Mouse (Mus musculus) forebrain, embryonic 10.5 days (tissue): ENCODE measurements around the gene Ccl27a. TPM values are rescaled to one million over a fixed set of nuclear protein-coding genes. Genes with fewer than 3 reads are reported as not detected.

Experiments used
- DNase-seq: peaks from one replicate; pipeline ENCODE4 v3.0.0-alpha.2; 2017; ENCODE audit warnings: low spot score; ENCODE audit errors: extremely low spot score
- H3K27ac ChIP-seq: fragments of 300-500 bp; sonication (generic); 2 replicates; pipeline ENCODE4 v1.5.1; 2016; ENCODE audit warnings: mild to moderate bottlenecking
- H3K27me3 ChIP-seq: fragments of 300-500 bp; sonication (generic); 2 replicates; pipeline ENCODE4 v1.6.1; 2016; ENCODE audit warnings: mild to moderate bottlenecking; ENCODE audit not compliant: poor library complexity, severe bottlenecking
- H3K36me3 ChIP-seq: fragments of 300-500 bp; sonication (generic); replicated peaks from 2 replicates; pipeline ENCODE4 v1.6.1; 2016; ENCODE audit warnings: mild to moderate bottlenecking, moderate library complexity
- H3K4me1 ChIP-seq: fragments of 300-500 bp; sonication (generic); 2 replicates; pipeline ENCODE4 v1.6.1; 2016
- H3K4me3 ChIP-seq: fragments of 300-500 bp; sonication (generic); 2 replicates; pipeline ENCODE4 v1.5.1; 2016; ENCODE audit warnings: mild to moderate bottlenecking, moderate library complexity
- H3K9me3 ChIP-seq: fragments of 300-500 bp; sonication (generic); 2 replicates; pipeline ENCODE4 v1.6.1; 2016; ENCODE audit warnings: mild to moderate bottlenecking, moderate library complexity
- WGBS: fragments of 180-500 bp; shearing (Covaris S2); methylation state at CpG from one replicate; pipeline ENCODE4 v1.1.7; 2016; 5-methylcytosine and 5-hydroxymethylcytosine counted together
- polyA plus RNA-seq: library from polyadenylated mRNA; unstranded; fragments of >200 nt; fragmentation: Nextera tagmentation; extraction: Ambion mirVana; gene quantifications from 2 replicates; pipeline ENCODE4 v1.2.1, GENCODE M21; 2016

The Ccl27a gene
- polyA plus RNA-seq, 1 experiment from 2014 or later: 50.9 TPM

DNA sequence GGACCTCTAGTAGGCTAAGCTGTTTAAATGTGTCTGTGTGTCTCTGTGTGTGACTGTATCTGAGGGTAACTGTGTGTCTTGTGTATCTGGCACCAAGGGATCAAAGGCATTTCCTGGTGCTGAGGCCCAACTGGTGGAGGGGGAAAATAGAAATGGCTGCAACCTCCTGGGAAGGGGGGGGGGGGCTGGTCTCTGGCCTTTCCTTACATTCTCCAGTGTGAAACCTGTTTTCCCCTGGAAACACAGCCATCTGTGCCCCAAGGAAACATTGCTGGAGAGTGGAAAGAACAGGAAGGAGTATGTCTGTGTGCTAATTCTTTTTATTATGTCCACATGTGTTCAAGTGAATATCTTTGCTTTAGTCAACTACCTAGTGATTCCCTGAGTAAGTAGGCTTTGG, 12.4 kb downstream of the Ccl27a start:
- Histone ChIP-seq H3K4me3 (peak overlapping the region; percentile 53), H3K27ac (peak overlapping the region; percentile 87), H3K9me3 (no peaks in the 10 kb centered on the region), H3K36me3 (peaks cover 13% of the 10 kb centered on the region), H3K4me1 (peaks cover 43% of the 10 kb centered on the region), H3K27me3 (no peaks in the 10 kb centered on the region)
- DNase-seq: no peak

DNA sequence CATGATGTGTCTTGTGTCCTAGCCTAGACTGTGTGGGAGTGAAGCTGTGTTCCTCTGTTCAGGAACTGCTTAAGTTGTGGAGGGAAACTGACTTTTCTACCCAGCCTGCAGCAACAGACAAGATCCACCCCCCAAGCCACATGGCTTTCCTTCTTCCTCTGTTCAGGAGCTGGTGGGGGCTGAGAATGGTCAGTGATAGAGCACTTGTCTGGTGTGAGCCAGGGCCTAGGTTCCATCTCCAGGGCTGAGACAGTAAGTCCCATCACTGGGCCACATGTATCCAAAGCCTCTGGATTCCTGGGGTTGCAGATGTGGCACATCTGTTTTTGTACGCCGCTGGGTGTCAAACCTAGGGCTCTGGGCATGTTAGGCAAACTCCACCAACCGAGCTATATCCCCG, 13.1 kb downstream of the Ccl27a start:
- Histone ChIP-seq H3K9me3 (no peaks in the 10 kb centered on the region), H3K27me3 (no peaks in the 10 kb centered on the region), H3K27ac (peak overlapping the region; percentile 87), H3K4me1 (peaks cover 51% of the 10 kb centered on the region), H3K36me3 (peaks cover 12% of the 10 kb centered on the region), H3K4me3 (peak overlapping the region; percentile 53)
- DNase-seq: no peak
- 90% methylated on average over 4 of the region's 4 CpGs for WGBS

DNA sequence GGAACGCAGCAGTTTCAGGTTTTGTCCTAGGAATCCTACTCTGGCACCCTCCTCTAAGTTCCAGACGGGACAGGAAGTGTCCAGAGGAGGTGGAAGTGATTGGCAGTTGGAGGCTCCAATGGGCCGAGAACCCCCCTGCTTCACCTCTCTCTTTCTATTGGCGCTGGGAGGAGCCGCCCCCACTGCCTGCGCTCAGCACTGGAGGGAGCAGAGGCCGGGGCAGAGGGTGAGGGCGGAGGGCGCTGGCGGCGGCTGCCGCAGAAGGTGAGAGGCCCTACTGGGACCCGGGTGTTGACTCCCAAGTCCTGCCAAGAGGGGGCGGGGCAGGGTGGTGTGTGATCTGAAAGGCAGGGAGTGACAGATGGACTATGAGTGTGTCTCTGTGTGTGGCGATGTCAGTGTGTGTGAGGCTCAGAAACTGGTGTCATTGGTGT, 13.7 kb downstream of the Ccl27a start:
- H3K4me1 ChIP-seq: peaks cover 57% of the 10 kb centered on the region
- H3K27ac ChIP-seq: peak overlapping the region; percentile 87
- no peaks in the 10 kb centered on the region for H3K9me3 ChIP-seq
- H3K36me3 ChIP-seq: peaks cover 12% of the 10 kb centered on the region
- H3K27me3 ChIP-seq: no peaks in the 10 kb centered on the region
- under 1% methylated on average over 15 of the region's 15 CpGs for WGBS
- peak; percentile 85 for DNase-seq
- peak overlapping the region; percentile 53 for H3K4me3 ChIP-seq

DNA sequence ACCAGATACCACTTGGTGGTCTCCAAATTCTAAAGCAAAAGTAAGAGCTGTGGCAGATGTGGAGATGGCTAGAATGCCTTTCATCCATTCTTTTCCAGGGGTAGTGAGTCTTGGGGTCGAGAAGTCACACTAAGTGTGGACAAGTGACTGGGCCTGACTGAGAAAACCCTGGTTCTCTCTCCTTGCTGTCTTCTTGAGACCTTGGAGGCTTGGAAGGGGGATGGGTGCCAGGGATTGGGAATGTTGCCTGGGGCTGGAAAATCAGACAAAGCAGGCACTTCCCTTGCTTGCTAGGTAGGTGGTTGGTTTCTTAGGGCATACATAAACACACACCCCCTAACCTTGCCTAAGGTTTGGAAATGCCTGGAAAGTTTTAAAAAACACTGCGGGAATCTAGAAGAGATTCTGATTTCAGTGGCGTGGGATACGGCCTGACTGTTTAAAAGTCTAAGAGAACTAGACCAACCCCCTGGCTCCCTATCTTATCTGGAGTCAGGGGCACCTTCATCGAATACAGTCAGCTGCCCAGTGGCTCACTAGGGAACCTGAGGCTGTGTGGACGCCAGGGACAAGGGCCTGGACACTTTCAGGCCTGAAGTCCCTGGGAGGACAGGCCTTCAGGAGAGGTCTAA, 14.3 kb downstream of the Ccl27a start:
- 41% methylated on average over 6 of the region's 6 CpGs for WGBS
- Histone ChIP-seq H3K9me3 (no peaks in the 10 kb centered on the region), H3K27ac (peak overlapping the region; percentile 87), H3K4me1 (peaks cover 62% of the 10 kb centered on the region), H3K27me3 (no peaks in the 10 kb centered on the region), H3K4me3 (peak overlapping the region; percentile 53), H3K36me3 (peaks cover 12% of the 10 kb centered on the region)
- DNase-seq: no peak

DNA sequence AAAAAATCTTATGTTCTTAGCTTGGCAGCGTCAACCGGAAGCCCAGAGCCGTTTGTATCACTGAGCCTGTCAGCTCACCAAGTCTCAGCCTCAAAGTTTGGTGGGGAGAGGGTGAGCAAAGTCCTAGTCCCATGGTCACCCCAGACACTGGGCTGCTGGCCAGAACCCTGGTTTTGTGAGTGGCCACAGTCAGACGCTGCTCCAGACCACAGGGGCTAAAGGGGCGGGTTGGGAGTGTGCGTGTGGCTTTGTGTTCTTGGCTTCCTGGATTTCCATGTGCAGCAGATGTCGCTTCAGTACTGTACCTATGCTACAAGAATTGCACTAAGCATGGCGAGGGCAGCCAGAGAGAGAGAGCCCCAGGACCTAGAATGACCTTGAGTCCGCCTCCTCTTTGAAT, 14.8 kb downstream of the Ccl27a start:
- DNase-seq: no peak
- Histone ChIP-seq H3K4me3 (0 out of 2 replicates have a peak overlapping the region, but pooled peaks have one; percentile 53), H3K36me3 (peaks cover 12% of the 10 kb centered on the region), H3K9me3 (no peaks in the 10 kb centered on the region), H3K27ac (peak overlapping the region; percentile 87; the same call in 1 of the 2 replicates), H3K27me3 (no peaks in the 10 kb centered on the region), H3K4me1 (peaks cover 64% of the 10 kb centered on the region)
- WGBS: 90% methylated on average over 9 of the region's 9 CpGs

DNA sequence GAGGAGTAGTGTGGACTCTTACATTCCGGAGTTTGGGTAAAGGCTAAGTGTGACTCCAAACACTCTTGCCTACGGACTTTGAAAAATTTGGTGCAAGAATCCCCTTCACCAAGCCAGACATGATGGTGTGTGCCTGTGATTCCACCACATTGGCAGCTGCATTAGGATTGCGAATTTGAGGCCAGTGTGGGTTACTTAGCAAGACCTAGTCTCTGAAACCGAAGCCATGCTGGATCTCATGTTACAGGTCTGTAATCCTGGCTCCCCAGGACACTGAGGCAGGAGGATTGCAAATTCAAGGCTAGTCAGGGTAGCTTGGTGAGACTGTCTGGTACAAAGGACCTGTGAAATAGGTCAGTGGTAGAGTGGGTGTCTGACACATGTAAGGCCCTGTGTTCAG, 15.3 kb downstream of the Ccl27a start:
- Histone ChIP-seq H3K36me3 (peaks cover 12% of the 10 kb centered on the region), H3K27me3 (no peaks in the 10 kb centered on the region), H3K4me1 (peaks cover 64% of the 10 kb centered on the region), H3K4me3 (no peak overlapping the region), H3K9me3 (no peaks in the 10 kb centered on the region), H3K27ac (no peak overlapping the region)
- WGBS: 87% methylated on average over 4 of the region's 4 CpGs
- no peak for DNase-seq

DNA sequence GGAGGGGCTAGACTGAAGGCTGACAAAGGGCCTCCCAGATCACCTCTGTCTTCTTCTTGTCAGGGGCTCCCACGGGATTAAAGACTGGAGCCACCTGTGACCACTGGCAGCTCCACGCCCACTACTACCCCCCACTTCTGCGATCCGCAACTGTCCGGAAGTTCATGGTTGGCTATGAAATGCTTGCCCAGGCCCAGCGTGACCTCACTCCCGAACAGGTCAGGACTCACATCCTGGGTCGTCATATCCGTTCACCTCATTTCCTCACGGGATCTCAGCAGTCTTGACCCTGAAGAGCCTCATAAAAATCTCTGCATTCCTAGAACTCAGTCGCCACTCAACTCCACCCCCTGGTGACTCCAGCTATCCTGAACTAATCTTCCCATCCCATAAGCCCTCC, 16.0 kb downstream of the Ccl27a start:
- DNase-seq: no peak
- Histone ChIP-seq H3K4me3 (no peak overlapping the region), H3K27ac (no peak overlapping the region), H3K36me3 (peaks cover 12% of the 10 kb centered on the region), H3K4me1 (peaks cover 60% of the 10 kb centered on the region), H3K9me3 (no peaks in the 10 kb centered on the region), H3K27me3 (no peaks in the 10 kb centered on the region)
- 86% methylated on average over 11 of the region's 11 CpGs for WGBS

DNA sequence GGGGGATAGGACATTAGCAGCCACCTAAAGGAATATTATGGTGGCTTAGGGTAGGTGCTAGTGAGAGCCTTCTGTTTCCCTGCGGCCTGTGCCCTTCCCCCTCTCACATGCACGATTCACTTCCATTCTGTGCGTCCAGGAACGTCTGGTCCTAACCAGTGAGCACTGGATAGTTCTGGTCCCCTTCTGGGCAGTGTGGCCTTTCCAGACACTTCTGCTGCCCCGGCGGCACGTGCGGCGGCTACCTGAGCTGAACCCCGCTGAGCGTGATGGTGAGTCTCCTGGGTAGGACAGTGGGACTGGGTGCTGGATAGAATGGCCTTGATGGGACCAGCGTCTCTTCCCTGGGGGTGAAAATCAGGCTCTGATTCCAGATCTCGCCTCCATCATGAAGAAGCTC, 16.7 kb downstream of the Ccl27a start:
- Histone ChIP-seq H3K27ac (no peak overlapping the region), H3K4me1 (peaks cover 53% of the 10 kb centered on the region), H3K9me3 (no peaks in the 10 kb centered on the region), H3K36me3 (peaks cover 12% of the 10 kb centered on the region), H3K27me3 (no peaks in the 10 kb centered on the region; the same call in 1 of the 2 replicates), H3K4me3 (no peak overlapping the region)
- WGBS: 94% methylated on average over 13 of the region's 13 CpGs
- DNase-seq: no peak

DNA sequence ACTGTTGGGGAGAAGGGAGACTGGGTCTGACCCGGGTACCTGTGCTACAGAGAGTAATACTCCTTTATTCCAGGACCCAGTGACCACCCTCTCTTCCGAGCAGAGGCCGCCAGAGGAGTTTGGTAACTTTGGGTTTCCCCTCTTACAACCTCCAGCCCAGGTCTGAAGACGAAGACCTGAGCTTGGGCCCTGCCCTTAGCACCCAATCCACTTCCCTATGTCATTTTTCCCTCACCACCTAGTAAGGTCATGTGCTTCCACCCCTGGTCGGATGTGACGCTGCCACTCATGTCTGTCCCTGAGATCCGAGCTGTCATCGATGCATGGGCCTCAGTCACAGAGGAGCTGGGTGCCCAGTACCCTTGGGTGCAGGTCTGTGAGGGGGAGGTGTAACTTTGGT, 17.6 kb downstream of the Ccl27a start:
- 83% methylated on average over 8 of the region's 8 CpGs for WGBS
- Histone ChIP-seq H3K36me3 (peaks cover 12% of the 10 kb centered on the region), H3K9me3 (no peaks in the 10 kb centered on the region), H3K27me3 (no peaks in the 10 kb centered on the region; the same call in 1 of the 2 replicates), H3K27ac (peak overlapping the region; percentile 85), H3K4me3 (peak overlapping the region; percentile 82), H3K4me1 (peaks cover 44% of the 10 kb centered on the region)
- no peak for DNase-seq

DNA sequence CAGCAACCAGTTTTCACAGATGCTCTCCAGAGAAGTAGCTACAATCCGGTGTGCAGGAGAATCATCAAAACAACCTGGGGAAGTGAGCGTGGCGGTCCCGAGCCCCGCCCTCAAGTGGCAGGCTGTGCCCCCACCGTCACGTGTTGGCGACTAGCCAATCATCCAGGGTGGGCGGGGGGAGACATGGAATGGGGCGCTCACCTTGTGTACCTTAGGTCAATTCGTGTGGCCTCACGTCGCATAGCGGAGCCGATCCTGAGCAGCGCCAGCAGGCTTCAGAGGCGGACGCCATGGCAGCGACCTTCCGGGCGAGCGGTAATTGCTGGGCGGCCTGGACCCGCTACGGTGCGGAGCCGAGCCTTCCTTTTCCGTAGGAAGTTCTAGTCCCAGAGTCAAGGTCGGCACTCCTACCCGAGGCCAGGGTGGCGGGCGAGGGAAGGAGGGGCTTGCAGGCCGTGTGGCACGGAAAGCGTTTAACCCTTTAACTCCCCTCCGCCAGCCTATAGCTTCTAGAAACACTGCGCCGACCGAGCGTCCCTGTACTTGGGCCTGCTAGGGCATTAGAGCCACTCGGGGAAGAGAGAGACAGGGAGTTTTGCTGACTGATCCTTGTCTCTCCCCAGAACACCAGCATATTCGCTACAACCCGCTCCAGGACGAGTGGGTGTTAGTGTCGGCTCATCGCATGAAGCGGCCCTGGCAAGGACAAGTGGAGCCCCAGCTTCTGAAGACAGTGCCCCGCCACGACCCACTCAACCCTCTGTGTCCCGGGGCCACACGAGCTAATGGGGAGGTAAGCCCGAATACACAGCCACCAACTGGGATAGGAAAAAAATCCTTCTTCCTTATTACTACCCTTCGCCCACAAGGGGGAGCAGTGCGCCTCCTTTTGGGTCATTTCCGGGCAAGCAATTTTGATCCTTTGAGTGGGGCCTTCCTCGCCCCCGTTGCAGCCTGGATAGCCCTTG, 18.4 kb downstream of the Ccl27a start, which contains the start of gene Sigmar1:
Sigmar1 (minus strand) TSS at position 820 of the 968 bp plus-strand sequence.
- Histone ChIP-seq H3K4me3 (peak within 1 kb of the TSS; percentile 82), H3K9me3 (no peaks in the 10 kb centered on the region), H3K27me3 (no peaks in the 10 kb centered on the region; the same call in 1 of the 2 replicates), H3K27ac (peak within 1 kb of the TSS; percentile 85), H3K4me1 (peaks cover 36% of the 10 kb centered on the region), H3K36me3 (peaks cover 12% of the 10 kb centered on the region)
- DNase-seq: peak; percentile 85
- WGBS: under 1% methylated on average over 57 of the region's 57 CpGs

DNA sequence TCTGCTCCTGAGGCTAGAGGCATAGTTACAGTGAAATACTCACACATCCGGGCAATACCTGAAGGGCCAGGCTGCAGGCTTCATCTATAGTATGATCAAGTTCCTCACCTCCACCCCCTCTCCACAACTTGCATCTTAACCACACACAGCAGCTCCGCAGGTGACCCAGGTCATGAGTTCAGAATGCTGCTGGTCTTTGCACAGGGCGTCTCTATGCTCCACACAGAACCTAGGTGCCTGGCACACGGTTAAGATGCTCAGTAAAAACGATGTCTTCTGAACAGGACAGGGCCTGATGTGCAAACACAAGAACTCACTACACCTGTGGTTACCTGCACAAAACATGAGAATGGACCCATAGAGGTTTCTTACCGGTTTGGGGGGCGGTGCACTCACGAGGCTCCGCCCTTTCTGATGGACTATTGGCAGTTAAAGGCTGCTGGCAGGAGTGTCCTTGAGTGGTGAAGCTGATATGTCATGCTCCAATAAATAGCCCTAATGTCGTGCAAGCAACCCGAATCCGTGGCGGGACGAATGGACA, 19.2 kb downstream of the Ccl27a start, which contains the start of gene Galt:
Galt (plus strand) TSS at position 432 of the 541 bp plus-strand sequence.
- 12% methylated on average over 14 of the region's 14 CpGs for WGBS

DNA sequence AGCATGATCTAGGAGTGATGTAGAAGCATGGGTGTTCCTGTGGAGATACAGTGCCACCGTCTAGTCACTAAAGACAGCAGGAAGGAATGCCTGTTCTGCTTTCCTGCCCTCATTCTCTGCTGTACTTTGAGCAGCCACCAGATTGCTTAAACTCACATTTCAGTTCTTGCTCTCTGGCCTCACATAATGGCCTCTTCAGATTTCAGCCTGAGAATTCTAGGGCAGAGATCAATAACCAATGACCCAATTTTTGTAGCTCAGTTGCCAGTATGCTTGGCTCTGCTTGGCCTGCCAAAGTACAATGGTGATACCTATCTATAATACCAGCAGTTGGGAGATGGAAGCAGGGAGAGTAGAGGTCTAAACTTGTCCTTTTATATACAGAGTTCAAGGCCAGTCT, 29.0 kb downstream of the Ccl27a start:
- Histone ChIP-seq H3K27me3 (no peaks in the 10 kb centered on the region), H3K27ac (no peak overlapping the region), H3K4me3 (no peak overlapping the region), H3K9me3 (peaks cover 22% of the 10 kb centered on the region), H3K4me1 (peaks cover 15% of the 10 kb centered on the region), H3K36me3 (no peaks in the 10 kb centered on the region)
- DNase-seq: no peak
- WGBS: 88% methylated on average over 1 of the region's 1 CpGs

More for the DNA sequence above, 19.2 kb downstream of the Ccl27a start, which contains the start of gene Galt:
- Histone ChIP-seq H3K27ac (peak within 1 kb of the TSS; percentile 85), H3K4me1 (peaks cover 28% of the 10 kb centered on the region), H3K36me3 (peaks cover 12% of the 10 kb centered on the region), H3K4me3 (peak within 1 kb of the TSS; percentile 82), H3K9me3 (no peaks in the 10 kb centered on the region), H3K27me3 (no peaks in the 10 kb centered on the region; the same call in 1 of the 2 replicates)
- no peak for DNase-seq
